Mouse (Mus musculus) ES-Bruce4 (cell line): Measurements from ENCODE around the gene Sgce. TPM values are rescaled to one million over a fixed set of nuclear protein-coding genes. Genes with fewer than 3 reads are reported as not detected.
A peak's percentile ranks its signal among the peaks of the same experiment; 100 is the strongest.
"Not testable (repeated sequence)": the region's sequence is repeated elsewhere in the genome, so short reads cannot be mapped to it uniquely, and the experiment has no call there.

Experiments used
- H3K27ac ChIP-seq: 2 replicates; pipeline ENCODE4 v1.5.1; 2012; ENCODE audit warnings: low read length, inconsistent platforms; ENCODE audit not compliant: insufficient read depth
- H3K27me3 ChIP-seq: 2 replicates; pipeline ENCODE4 v1.6.1; 2012; ENCODE audit warnings: mild to moderate bottlenecking, low read length, inconsistent platforms; ENCODE audit not compliant: control insufficient read depth, poor library complexity, insufficient read depth, severe bottlenecking
- H3K36me3 ChIP-seq: 2 replicates; pipeline ENCODE4 v1.6.1; 2012; ENCODE audit warnings: inconsistent platforms, mild to moderate bottlenecking, low read length, moderate library complexity; ENCODE audit not compliant: control insufficient read depth, poor library complexity, insufficient read depth, severe bottlenecking
- H3K4me1 ChIP-seq: one replicate; pipeline ENCODE4 v1.8.1; 2011; ENCODE audit warnings: low read length; ENCODE audit not compliant: control insufficient read depth, insufficient read depth
- H3K4me3 ChIP-seq: 2 replicates; pipeline ENCODE4 v1.5.1; 2011; ENCODE audit warnings: low read depth, mild to moderate bottlenecking, low read length
- H3K9ac ChIP-seq: 2 replicates; pipeline ENCODE4 v1.6.1; 2012; ENCODE audit warnings: low read depth, mild to moderate bottlenecking, inconsistent platforms; ENCODE audit not compliant: poor library complexity, severe bottlenecking
- H3K9me3 ChIP-seq: replicated peaks from 2 replicates; pipeline ENCODE4 v1.6.1; 2012; ENCODE audit warnings: mild to moderate bottlenecking, low read length, inconsistent platforms; ENCODE audit not compliant: control insufficient read depth, poor library complexity, insufficient read depth, severe bottlenecking
- CTCF ChIP-seq: IDR thresholded peaks from one replicate; pipeline ENCODE4 v1.8.1; 2011; ENCODE audit warnings: low read depth, low read length
- EP300 ChIP-seq: IDR thresholded peaks from 2 replicates; pipeline ENCODE4 v1.6.1; 2011; ENCODE audit warnings: low read depth, low read length; ENCODE audit not compliant: insufficient read depth
- POLR2A ChIP-seq: IDR thresholded peaks from one replicate; pipeline ENCODE4 v1.8.1; 2011; ENCODE audit warnings: low read length; ENCODE audit not compliant: insufficient read depth
- polyA plus RNA-seq: library from polyadenylated mRNA; stranded (reverse); fragments of >200 nt; gene quantifications from 2 replicates; pipeline ENCODE4 v1.2.4, GENCODE M21; 2011; ENCODE audit warnings: low read depth; ENCODE audit not compliant: missing spikeins, insufficient read depth, insufficient read length

The Sgce gene
- 27.2 and 35.6 TPM in 2 replicates for polyA plus RNA-seq

DNA sequence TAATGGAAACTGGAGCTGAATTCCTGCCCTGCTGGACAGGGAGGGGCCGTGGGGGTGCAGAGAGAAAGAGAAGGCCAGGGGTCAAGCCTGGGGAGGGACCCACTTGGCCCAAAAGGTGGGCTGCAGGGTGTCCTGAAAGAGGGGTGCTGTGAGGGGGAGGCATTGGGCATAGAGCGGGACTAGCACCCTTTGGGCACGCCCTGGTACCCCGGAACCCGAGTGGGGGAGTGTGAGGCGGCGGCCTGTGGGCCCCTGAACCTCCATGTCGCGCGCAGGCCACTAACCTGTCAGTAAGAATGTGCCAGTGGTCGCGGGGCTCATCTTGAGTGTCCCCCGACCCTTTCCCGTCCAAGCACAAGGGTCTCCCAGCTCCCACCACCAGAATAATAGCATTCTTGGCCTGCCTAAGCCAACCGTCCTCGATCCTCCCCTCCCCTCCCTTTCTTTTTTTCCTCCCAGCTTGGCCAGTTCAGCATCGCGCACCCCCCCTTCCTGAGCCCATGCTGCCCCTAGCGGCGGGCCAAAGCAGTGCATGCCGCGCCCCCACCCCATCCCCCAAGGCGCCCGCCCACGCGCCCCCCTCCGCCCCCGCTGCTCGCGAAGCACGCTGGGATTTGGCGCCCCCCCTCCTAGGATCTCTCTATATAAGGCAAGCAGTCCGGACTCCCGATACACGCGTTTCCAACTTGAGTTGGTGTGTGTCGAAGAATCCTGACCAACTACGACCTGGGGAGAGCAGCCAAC lies at the start of gene Sgce, which contains the start of gene Peg10:
Gene Sgce, minus strand, starts transcription at position 512 of the 744 bp plus-strand sequence.
Gene Peg10, plus strand, starts transcription at position 611 of the 744 bp plus-strand sequence.
- peaks cover 11% of the 10 kb centered on the region; the same call in 1 of the 2 replicates for H3K9me3 ChIP-seq
- no peak within 1 kb of the TSS for H3K27ac ChIP-seq
- no peaks in the 10 kb centered on the region; the same call in 1 of the 2 replicates for H3K27me3 ChIP-seq
- peak within 1 kb of the TSS; percentile 88 for H3K4me3 ChIP-seq
- H3K4me1 ChIP-seq = no peaks in the 10 kb centered on the region
- H3K36me3 ChIP-seq = no peaks in the 10 kb centered on the region
- peak within 1 kb of the TSS; percentile 62 for H3K9ac ChIP-seq
- TF ChIP-seq POLR2A = no peak
- peak; percentile 44 for TF ChIP-seq CTCF

DNA sequence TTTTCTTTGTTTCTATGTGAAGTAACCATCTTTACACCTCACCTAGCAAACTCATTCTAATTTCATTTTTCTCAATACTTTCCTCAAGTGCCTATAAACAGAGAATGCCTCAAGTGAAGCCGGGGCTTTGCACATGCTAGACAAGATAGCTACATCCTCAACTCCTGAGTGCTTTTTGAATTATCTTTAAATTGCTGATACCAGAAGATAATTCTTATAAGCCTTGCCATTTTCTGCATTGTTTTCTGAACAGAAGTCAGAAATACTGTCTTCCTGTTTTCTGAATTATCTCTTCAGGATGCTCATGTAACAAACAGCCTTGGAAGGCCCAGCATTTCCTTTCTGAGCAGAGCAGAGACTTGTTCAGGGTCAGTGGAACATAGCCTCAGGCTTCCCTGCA lies 49.3 kb upstream of the Sgce start:
- TF ChIP-seq EP300 = no peak
- no peak for TF ChIP-seq CTCF
- no peak for TF ChIP-seq POLR2A
- H3K9me3 ChIP-seq = no peaks in the 10 kb centered on the region
- no peaks in the 10 kb centered on the region for H3K4me1 ChIP-seq
- no peak overlapping the region for H3K9ac ChIP-seq
- H3K36me3 ChIP-seq = no peaks in the 10 kb centered on the region
- H3K4me3 ChIP-seq = no peak overlapping the region
- no peaks in the 10 kb centered on the region for H3K27me3 ChIP-seq
- no peak overlapping the region for H3K27ac ChIP-seq

DNA sequence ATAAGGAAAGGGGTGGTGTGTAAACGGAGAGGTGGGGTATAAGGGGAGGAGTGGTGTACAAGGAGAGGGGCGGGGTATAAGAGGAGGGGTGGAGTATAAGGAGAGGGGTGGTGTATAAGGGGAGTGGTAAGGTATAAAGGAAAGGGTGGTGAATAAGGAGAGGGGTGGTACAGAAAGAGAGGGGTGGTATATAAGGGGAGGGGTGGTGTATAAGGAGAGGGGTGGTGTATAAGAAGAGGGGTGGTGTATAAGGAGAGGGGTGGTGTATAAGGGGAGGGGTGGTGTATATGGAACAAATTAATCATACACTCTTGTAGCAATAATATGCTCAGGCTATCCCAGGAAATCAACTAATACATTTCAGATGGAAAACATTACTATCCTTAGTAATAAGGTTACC lies 15.2 kb upstream of the Sgce start:
- H3K27me3 ChIP-seq = no peaks in the 10 kb centered on the region
- no peak overlapping the region for H3K4me3 ChIP-seq
- no peaks in the 10 kb centered on the region for H3K4me1 ChIP-seq
- TF ChIP-seq EP300 (no peak), CTCF (no peak), POLR2A (no peak)
- H3K9ac ChIP-seq = no peak overlapping the region
- H3K27ac ChIP-seq = no peak overlapping the region
- no peaks in the 10 kb centered on the region for H3K36me3 ChIP-seq
- H3K9me3 ChIP-seq = no peaks in the 10 kb centered on the region

GRCm38 (mm10) chr6:4761415-4762142 lies 14.6 kb upstream of the Sgce start:
- not testable (repeated sequence) for H3K9ac ChIP-seq, H3K4me1 ChIP-seq, H3K36me3 ChIP-seq, H3K4me3 ChIP-seq, H3K27me3 ChIP-seq, H3K9me3 ChIP-seq, H3K27ac ChIP-seq

DNA sequence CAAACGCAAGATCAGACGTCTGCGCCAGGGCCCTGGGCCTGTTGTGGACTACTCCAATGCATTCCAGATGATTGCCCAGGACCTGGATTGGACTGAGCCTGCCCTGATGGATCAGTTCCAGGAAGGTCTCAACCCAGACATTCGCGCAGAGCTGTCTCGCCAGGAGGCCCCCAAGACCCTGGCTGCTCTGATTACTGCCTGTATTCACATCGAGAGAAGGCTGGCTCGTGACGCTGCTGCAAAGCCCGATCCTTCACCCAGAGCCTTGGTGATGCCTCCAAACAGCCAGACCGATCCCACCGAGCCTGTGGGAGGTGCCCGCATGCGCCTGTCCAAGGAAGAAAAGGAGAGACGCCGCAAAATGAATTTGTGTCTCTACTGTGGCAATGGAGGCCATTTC lies 7.9 kb upstream of the Sgce start:
- Histone ChIP-seq H3K4me3 (no peak overlapping the region), H3K9ac (no peak overlapping the region), H3K27me3 (no peaks in the 10 kb centered on the region), H3K27ac (no peak overlapping the region), H3K4me1 (no peaks in the 10 kb centered on the region), H3K9me3 (peaks cover 19% of the 10 kb centered on the region), H3K36me3 (no peaks in the 10 kb centered on the region)
- TF ChIP-seq EP300 (no peak), CTCF (no peak), POLR2A (no peak)

GRCm38 (mm10) chr6:4754286-4754685 lies 7.3 kb upstream of the Sgce start:
- Histone ChIP-seq H3K9ac (no peak overlapping the region), H3K4me1 (no peaks in the 10 kb centered on the region), H3K36me3 (no peaks in the 10 kb centered on the region), H3K27me3 (no peaks in the 10 kb centered on the region), H3K27ac (no peak overlapping the region), H3K9me3 (peaks cover 19% of the 10 kb centered on the region), H3K4me3 (no peak overlapping the region)
- TF ChIP-seq CTCF = no peak
